Mouse (Mus musculus): ENCODE measurements around the gene Wfdc17. TPM values are rescaled to one million over a fixed set of nuclear protein-coding genes. Genes with fewer than 3 reads are reported as not detected.
A peak's percentile ranks its signal among the peaks of the same experiment; 100 is the strongest.

Gene Wfdc17
- not detected for total RNA-seq (2021)

- DNase-seq (ENCODE audit: low spot score in 2 of 2) = no peak
- intact Hi-C loops (cut with DNase I) = loop anchor here (1.0 kb wide), 1 partner anchor 16 kb away; no protein-coding TSS in a partner anchor
Measured at GRCm38 (mm10) chr11:83703705-83704104, at the start of gene Wfdc17. Gene Wfdc17, plus strand, starts transcription at chr11:83703991.

DNA sequence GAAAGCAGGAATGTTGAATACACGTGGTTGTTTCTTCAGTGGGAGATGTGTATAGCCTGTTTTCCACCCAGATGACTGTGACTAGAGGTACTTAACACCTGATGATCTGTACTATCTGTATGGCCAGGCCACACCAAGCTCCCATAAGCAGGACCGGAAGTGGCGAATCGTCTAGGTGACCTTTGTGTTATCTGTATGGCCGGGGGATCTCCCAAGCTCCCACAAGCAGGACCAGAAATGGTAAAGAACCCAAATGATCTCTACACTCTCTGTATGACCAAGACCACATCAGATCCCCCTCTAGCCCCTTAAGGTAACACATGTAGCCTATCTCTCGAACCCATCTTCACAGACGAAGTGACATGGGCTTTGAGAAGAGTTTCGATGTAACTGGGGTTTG lies 49.2 kb upstream of the Wfdc17 start:
- no peak for DNase-seq (ENCODE audit: low spot score in 2 of 2)
- intact Hi-C loops (cut with DNase I) = no loop called here

DNA sequence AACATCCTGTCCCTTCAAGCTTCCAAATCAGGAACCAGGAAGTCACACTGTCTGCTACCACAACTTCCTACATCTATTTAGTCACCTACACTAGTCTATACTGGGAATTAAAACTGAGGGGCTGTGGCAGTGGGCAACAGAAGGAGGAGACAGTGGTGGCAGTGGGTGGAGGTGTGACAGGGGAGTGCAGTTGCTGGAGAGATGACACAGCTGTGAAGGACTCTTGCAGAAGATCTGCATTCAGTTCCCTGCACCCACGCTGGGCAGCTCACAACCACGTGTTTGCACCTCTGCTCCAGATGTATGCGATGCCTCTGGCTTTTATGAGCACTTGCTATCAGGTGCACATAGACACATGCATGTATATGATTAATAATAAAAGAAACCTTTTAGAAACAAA lies 46.3 kb upstream of the Wfdc17 start:
- DNase-seq (ENCODE audit: low spot score in 2 of 2) = peak; percentile 4 to 19
- intact Hi-C loops (cut with DNase I) = no loop called here

- no peak for DNase-seq (ENCODE audit: low spot score in 2 of 2)
- intact Hi-C loops (cut with DNase I) = no loop called here
Measured at GRCm38 (mm10) chr11:83658797-83659196, 45.0 kb upstream of the Wfdc17 start.

- intact Hi-C loops (cut with DNase I) = no loop called here
- no peak for DNase-seq (ENCODE audit: low spot score in 2 of 2)
Measured at GRCm38 (mm10) chr11:83662204-83662603, 41.6 kb upstream of the Wfdc17 start, which contains the start of gene Ccl4. Gene Ccl4, plus strand, starts transcription at chr11:83662584.

DNA sequence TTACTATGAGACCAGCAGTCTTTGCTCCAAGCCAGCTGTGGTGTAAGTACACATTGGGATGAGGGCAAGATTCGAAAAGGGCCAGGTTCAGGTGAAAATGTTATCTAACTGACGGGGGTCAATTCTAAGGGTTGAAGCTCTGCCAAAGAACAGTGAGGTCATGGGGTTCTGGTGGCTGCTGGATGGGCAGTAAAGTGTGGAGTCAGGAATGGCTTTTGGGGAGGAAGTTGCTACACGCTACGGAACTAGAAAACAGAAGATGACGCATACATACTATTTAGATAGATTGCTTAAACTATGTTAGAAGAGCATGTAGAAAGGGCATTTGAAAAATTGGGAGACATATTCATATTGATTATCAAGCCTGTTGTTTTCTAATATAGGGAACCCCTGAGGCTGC lies 40.3 kb upstream of the Wfdc17 start:
- no peak for DNase-seq (ENCODE audit: low spot score in 2 of 2)
- intact Hi-C loops (cut with DNase I) = no loop called here

DNA sequence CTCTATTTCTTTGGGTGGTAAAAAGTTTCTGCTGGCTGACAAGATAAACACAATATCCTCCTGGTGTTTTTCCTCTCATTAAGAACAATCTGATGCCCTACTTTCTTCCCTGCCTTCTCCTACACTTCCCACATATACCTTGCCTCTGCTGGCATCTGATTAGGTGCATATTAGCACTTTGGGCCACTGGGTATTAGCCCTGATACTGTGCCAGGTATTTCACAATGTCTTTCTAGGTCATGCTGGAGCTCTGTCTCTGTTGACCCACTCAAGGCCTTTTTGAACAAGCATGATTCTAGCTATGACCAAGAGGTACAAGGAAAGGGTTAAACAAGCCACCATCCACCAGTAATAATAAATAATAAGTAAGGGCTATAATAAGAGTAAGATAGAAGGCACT lies 32.0 kb upstream of the Wfdc17 start:
- intact Hi-C loops (cut with DNase I) = no loop called here

DNA sequence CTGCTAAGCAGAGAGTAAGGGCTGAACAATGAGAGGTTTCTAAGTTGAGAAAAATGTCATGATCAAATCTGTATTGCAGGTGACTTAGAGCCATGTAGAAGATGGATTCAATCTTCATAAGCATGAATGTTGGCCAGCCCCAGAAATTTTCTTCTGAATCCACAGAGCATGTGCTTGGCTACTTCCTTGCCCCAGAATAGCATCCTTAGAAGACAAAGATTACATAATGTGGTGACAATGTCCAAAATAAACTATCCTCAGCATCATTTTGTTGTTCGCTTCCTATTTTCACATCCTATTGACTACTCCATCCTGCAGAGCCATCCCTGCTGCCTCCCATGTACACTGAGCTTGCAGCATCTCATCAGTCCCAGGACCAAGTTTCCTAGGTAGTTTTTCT lies 28.1 kb upstream of the Wfdc17 start:
- intact Hi-C loops (cut with DNase I) = loop anchor here (1.0 kb wide), 1 partner anchor 21 kb away; no protein-coding TSS in a partner anchor

More for the DNA sequence above, 32.0 kb upstream of the Wfdc17 start:
- no peak for DNase-seq (ENCODE audit: low spot score in 2 of 2)

DNA sequence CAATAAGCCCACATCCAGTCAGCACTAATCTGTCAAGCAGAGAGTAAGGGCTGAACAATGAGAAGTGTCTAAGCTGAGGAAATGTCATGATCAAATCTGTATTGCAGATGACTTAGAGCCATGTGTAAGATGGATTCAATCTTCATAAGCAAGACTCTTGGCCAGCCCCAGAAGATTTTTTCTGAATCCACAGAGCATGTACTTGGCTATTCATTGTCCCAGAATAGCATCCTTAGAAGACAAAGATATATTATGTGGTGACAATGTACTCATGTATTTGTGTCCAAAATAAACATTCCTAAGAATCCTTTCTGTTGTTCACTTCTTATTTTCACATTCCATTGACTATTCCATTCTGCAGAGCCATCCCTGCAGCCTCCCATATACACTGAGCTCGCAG lies 13.9 kb upstream of the Wfdc17 start:
- no peak for DNase-seq (ENCODE audit: low spot score in 2 of 2)
- intact Hi-C loops (cut with DNase I) = no loop called here

More for the DNA sequence above, 28.1 kb upstream of the Wfdc17 start:
- no peak for DNase-seq (ENCODE audit: low spot score in 2 of 2)

GRCm38 (mm10) chr11:83692008-83692407 lies 11.8 kb upstream of the Wfdc17 start:
- no peak for DNase-seq (ENCODE audit: low spot score in 2 of 2)
- intact Hi-C loops (cut with DNase I) = no loop called here

DNA sequence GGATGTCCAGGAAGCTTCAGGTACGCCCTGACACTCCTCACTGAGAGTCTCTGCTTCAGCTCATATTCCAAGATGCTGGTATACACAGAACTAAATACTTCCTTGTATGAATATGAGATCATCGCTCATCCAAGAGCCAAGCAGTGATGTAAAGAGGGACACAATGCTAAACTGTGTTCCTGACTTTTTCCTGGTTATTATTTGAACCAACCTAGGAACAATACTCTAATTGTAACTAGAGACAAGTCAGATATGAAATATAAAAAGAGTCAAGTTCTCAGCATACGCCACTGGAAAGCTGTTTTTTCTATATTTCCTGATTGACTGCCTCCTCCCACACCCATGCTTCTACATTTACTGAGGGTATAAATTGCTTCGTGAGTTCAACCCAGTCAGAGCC lies 4.9 kb downstream of the Wfdc17 start, which contains the start of gene Wfdc18:
Gene Wfdc18, plus strand, starts transcription at position 301 of the 400 bp plus-strand sequence.
- no peak for DNase-seq (ENCODE audit: low spot score in 2 of 2)
- intact Hi-C loops (cut with DNase I) = no loop called here

DNA sequence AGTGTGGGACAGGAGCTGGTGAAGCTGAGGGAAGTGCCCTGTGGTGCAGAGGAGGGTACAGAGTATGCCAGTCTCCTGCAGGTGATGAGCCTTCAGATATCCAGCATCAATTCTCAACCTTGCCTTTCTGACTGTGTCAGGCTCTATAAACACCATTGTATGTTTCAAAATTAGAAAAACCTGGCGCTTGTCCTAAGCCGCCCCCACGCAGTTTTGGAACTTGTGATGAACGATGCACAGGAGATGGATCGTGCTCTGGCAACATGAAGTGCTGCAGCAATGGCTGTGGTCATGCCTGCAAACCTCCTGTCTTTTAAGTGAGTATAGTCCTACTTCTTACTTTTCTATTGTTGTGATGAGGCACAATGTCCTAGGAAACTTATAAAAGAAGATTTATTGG lies 5.9 kb downstream of the Wfdc17 start:
- DNase-seq (ENCODE audit: low spot score in 2 of 2) = peak; percentile 8 to 38
- intact Hi-C loops (cut with DNase I) = no loop called here

GRCm38 (mm10) chr11:83712671-83713070 lies 8.9 kb downstream of the Wfdc17 start:
- intact Hi-C loops (cut with DNase I) = loop anchor here (1.0 kb wide), 1 partner anchor 15 kb away; no protein-coding TSS in a partner anchor
- DNase-seq (ENCODE audit: low spot score in 2 of 2) = no peak

- intact Hi-C loops (cut with DNase I) = loop anchor here (1.0 kb wide), 1 partner anchor 17 kb away; no protein-coding TSS in a partner anchor
- no peak for DNase-seq (ENCODE audit: low spot score in 2 of 2)
Measured at GRCm38 (mm10) chr11:83713925-83714324, 10.1 kb downstream of the Wfdc17 start.

- intact Hi-C loops (cut with DNase I) = loop anchor here (5.0 kb wide), 1 partner anchor 880 kb away; no protein-coding TSS in a partner anchor
- DNase-seq (ENCODE audit: low spot score in 2 of 2) = no peak
Measured at GRCm38 (mm10) chr11:83717042-83717665, 13.4 kb downstream of the Wfdc17 start.

DNA sequence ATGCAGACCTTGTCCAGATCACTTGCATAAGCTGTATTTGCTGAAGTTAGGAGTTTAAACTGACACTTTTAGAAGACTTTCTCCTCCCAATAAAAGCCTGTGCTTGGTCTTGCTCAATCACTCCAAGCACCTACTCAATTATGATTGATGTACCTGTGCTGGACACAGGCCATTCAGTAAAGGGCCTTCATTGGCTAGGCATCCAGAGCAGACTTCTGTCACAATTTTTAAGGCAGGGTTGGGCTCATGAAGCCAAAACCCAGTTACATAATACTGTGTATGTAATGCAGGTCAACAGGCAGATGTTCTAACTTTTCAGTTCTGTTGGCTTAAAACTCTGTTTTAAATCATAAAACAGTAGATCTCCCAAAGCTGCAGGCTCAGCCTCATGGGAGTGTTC lies 17.0 kb downstream of the Wfdc17 start:
- intact Hi-C loops (cut with DNase I) = no loop called here
- DNase-seq (ENCODE audit: low spot score in 2 of 2) = no peak

GRCm38 (mm10) chr11:83728757-83729432 lies 25.1 kb downstream of the Wfdc17 start:
- intact Hi-C loops (cut with DNase I) = no loop called here
- DNase-seq (ENCODE audit: low spot score in 2 of 2) = no peak

GRCm38 (mm10) chr11:83731116-83731515 lies 27.3 kb downstream of the Wfdc17 start:
- no peak for DNase-seq (ENCODE audit: low spot score in 2 of 2)
- intact Hi-C loops (cut with DNase I) = loop anchor here (10.0 kb wide), 1 partner anchor 96 kb away; no protein-coding TSS in a partner anchor

GRCm38 (mm10) chr11:83733071-83733640 lies 29.4 kb downstream of the Wfdc17 start:
- intact Hi-C loops (cut with DNase I) = loop anchor here (10.0 kb wide), 1 partner anchor 98 kb away; no protein-coding TSS in a partner anchor
- no peak for DNase-seq (ENCODE audit: low spot score in 2 of 2)

- DNase-seq (ENCODE audit: low spot score in 2 of 2) = no peak
- intact Hi-C loops (cut with DNase I) = loop anchor here (10.0 kb wide), 1 partner anchor 99 kb away; no protein-coding TSS in a partner anchor
Measured at GRCm38 (mm10) chr11:83734215-83734614, 30.4 kb downstream of the Wfdc17 start.

All from left cerebral cortex, postnatal 25 days (tissue).